Mouse (Mus musculus): ENCODE measurements around the gene Zbtb42. TPM values are rescaled to one million over a fixed set of nuclear protein-coding genes. Genes with fewer than 3 reads are reported as not detected.

Zbtb42 gene
- total and polyA plus RNA-seq, 3 experiments, result 7.6 to 11.4 TPM; not detected in 1

DNA sequence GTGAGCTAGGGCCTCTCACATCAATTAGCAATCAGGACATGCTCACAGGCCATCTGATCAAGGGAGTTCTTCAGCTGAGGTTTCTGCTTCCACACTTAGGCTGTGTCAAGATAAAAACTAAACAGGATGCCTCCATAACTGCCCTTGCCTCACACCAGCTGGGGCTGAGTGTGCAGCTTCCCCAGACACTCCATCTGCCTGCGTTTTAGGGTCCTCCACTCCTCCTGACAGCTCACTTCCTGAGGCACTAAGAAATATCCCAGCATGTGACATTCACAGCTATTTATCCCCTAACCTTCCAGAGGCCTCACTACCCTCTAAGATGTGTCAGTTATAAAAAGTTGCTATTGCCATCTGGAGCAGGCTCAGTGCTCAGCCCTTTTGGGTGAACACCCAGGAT lies 47.2 kb upstream of the Zbtb42 start:
- no peak overlapping the region for H3K27ac ChIP-seq (ENCODE audit: control insufficient read depth, low read depth, low read length)
- H3K79me2 ChIP-seq (ENCODE audit: control insufficient read depth, insufficient read depth, low read length, poor library complexity), result no peaks in the 10 kb centered on the region; the same call in 1 of the 2 replicates
- no peaks in the 10 kb centered on the region for H3K9me3 ChIP-seq (replicated peaks; ENCODE audit: insufficient read depth, low read length)
- TF ChIP-seq GATA1 (IDR thresholded peaks at IDR 0.05; ENCODE audit: low read depth, low read length), result no peak
- TF ChIP-seq MAZ (IDR thresholded peaks at IDR 0.05; ENCODE audit: low read depth, low read length), result no peak
- H3K27me3 ChIP-seq (ENCODE audit: control insufficient read depth in 1 of 2, insufficient read depth in 2 of 2, low read length in 2 of 2), result no peaks in the 10 kb centered on the region
- peaks cover 0 to 26% of the 10 kb centered on the region in 2 experiments; a peak in 2 of 4 replicates for H3K36me3 ChIP-seq (ENCODE audit: control insufficient read depth in 1 of 2, insufficient read depth in 2 of 2, low read length in 2 of 2)
- no peak for DNase-seq (ENCODE audit: low read depth, low spot score)
- no peak overlapping the region for H3K9ac ChIP-seq (ENCODE audit: control insufficient read depth, low read depth, low read length, poor library complexity, severe bottlenecking)
- H3K4me3 ChIP-seq (ENCODE audit: control insufficient read depth in 1 of 2, insufficient read depth in 1 of 2, low read depth in 2 of 2, low read length in 2 of 2), result no peak overlapping the region
- H3K4me1 ChIP-seq (ENCODE audit: control insufficient read depth in 1 of 2, insufficient read depth in 2 of 2, low read length in 2 of 2), result peaks cover 28 to 42% of the 10 kb centered on the region in 2 experiments

DNA sequence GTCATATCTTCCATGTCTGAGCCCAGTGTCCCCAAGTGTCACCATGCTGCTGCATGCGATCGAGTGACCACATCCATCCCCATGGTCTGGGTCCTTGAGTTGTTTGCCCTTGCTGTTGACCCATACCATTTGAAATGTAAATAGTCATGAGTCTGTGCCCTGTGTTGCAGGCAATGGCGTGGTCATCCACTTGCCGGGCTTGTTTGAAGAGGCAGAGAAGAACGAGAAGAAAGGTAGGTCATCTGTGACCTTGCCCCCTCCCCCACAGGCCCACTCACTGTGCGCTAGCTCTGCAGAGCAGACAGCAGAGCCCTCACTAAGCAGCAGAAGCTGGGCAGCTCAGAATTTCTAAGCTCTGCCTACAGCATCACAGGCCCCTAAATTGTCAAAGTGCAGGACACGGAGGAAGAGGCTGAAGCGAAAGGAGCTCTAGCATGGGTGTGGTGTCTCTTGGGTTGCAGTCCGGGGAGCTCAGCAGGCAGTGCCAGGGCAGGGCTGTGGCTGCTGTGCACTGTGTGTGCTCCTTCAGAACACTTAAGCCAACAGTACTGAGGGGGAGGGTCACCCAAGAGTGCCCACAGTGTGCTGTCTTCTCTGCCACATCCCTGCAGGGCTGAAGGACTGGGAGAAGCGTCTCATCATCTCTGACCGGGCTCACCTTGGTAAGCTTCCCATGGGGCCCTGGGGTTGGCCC lies 46.4 kb upstream of the Zbtb42 start:
- Histone ChIP-seq H3K79me2 (ENCODE audit: control insufficient read depth, insufficient read depth, low read length, poor library complexity) (no peaks in the 10 kb centered on the region; the same call in 1 of the 2 replicates), H3K4me1 (ENCODE audit: control insufficient read depth in 1 of 2, insufficient read depth in 2 of 2, low read length in 2 of 2) (peaks cover 21 to 34% of the 10 kb centered on the region in 2 experiments), H3K9ac (ENCODE audit: control insufficient read depth, low read depth, low read length, poor library complexity, severe bottlenecking) (no peak overlapping the region), H3K27me3 (ENCODE audit: control insufficient read depth in 1 of 2, insufficient read depth in 2 of 2, low read length in 2 of 2) (no peaks in the 10 kb centered on the region), H3K27ac (ENCODE audit: control insufficient read depth, low read depth, low read length) (no peak overlapping the region), H3K36me3 (ENCODE audit: control insufficient read depth in 1 of 2, insufficient read depth in 2 of 2, low read length in 2 of 2) (peaks cover 0 to 21% of the 10 kb centered on the region in 2 experiments; a peak in 2 of 4 replicates), H3K9me3 (replicated peaks; ENCODE audit: insufficient read depth, low read length) (no peaks in the 10 kb centered on the region), H3K4me3 (ENCODE audit: control insufficient read depth in 1 of 2, insufficient read depth in 1 of 2, low read depth in 2 of 2, low read length in 2 of 2) (no peak overlapping the region)
- TF ChIP-seq E2F4 (IDR thresholded peaks at IDR 0.05; ENCODE audit: borderline replicate concordance, low read depth, low read length) (no peak), ZNF384 (IDR thresholded peaks at IDR 0.05; ENCODE audit: low read depth, low read length) (no peak), JUND (IDR thresholded peaks at IDR 0.05; ENCODE audit: low read depth, low read length) (no peak), MAZ (IDR thresholded peaks at IDR 0.05; ENCODE audit: low read depth, low read length) (no peak), USF2 (IDR thresholded peaks at IDR 0.05; ENCODE audit: borderline replicate concordance in 1 of 2, insufficient read depth in 1 of 2, low read depth in 1 of 2, low read length in 2 of 2) (no peak), ZMIZ1 (IDR thresholded peaks at IDR 0.05; ENCODE audit: low read depth, low read length) (no peak), TCF12 (IDR thresholded peaks at IDR 0.05; ENCODE audit: low read depth, low read length) (no peak)
- DNase-seq (ENCODE audit: low read depth, low spot score), result no peak

DNA sequence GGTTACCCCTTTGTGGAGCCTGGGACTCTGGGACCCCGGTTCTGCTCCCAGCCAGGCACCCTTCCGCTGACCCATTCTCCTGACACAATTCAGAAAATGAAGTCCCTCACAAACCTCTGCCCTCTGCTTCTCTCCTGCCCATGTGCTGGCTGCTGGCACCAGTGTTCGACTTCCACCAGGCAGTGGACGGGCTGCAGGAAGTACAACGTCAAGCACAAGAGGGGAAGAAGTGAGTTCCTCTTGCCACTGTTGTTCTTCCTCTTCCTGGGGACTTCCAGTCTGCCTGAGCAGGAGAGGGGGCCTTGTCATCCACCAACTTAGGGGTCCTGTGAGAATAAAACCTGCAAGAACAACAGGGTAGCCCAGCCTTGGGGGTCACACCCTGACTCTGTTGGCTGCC lies 45.7 kb upstream of the Zbtb42 start:
- H3K27me3 ChIP-seq (ENCODE audit: control insufficient read depth in 1 of 2, insufficient read depth in 2 of 2, low read length in 2 of 2), result no peaks in the 10 kb centered on the region
- peak; percentile 56 for DNase-seq (ENCODE audit: low read depth, low spot score)
- H3K36me3 ChIP-seq (ENCODE audit: control insufficient read depth in 1 of 2, insufficient read depth in 2 of 2, low read length in 2 of 2), result peaks cover 0 to 15% of the 10 kb centered on the region in 2 experiments; a peak in 2 of 4 replicates
- no peak overlapping the region for H3K27ac ChIP-seq (ENCODE audit: control insufficient read depth, low read depth, low read length)
- H3K4me3 ChIP-seq (ENCODE audit: control insufficient read depth in 1 of 2, insufficient read depth in 1 of 2, low read depth in 2 of 2, low read length in 2 of 2), result no peak overlapping the region
- no peaks in the 10 kb centered on the region; the same call in 1 of the 2 replicates for H3K79me2 ChIP-seq (ENCODE audit: control insufficient read depth, insufficient read depth, low read length, poor library complexity)
- H3K9me3 ChIP-seq (replicated peaks; ENCODE audit: insufficient read depth, low read length), result no peaks in the 10 kb centered on the region
- peaks cover 14 to 27% of the 10 kb centered on the region in 2 experiments for H3K4me1 ChIP-seq (ENCODE audit: control insufficient read depth in 1 of 2, insufficient read depth in 2 of 2, low read length in 2 of 2)
- 0 out of 2 replicates have a peak overlapping the region, but pooled peaks have one; percentile 3 for H3K9ac ChIP-seq (ENCODE audit: control insufficient read depth, low read depth, low read length, poor library complexity, severe bottlenecking)
- TF ChIP-seq ZC3H11A (IDR thresholded peaks at IDR 0.05; ENCODE audit: low read depth, low read length), result no peak
- no peak for TF ChIP-seq MAFK (IDR thresholded peaks at IDR 0.05; ENCODE audit: borderline replicate concordance, low read depth, low read length)
- no peak for TF ChIP-seq JUND (IDR thresholded peaks at IDR 0.05; ENCODE audit: low read depth, low read length)
- TF ChIP-seq MXI1 (IDR thresholded peaks at IDR 0.05; ENCODE audit: low read depth, low read length), result no peak
- TF ChIP-seq TBP (IDR thresholded peaks at IDR 0.05; ENCODE audit: low read depth, low read length), result no peak
